Mouse (Mus musculus): ENCODE measurements around the gene Ctns. TPM values are rescaled to one million over a fixed set of nuclear protein-coding genes. Genes with fewer than 3 reads are reported as not detected.

Ctns gene
- polyA plus RNA-seq (2017; shearing (Covaris generic)), result 12.4 TPM

GRCm38 (mm10) chr11:73198603-73199229 lies at the start of gene Ctns:
Gene Ctns (minus strand): TSS chr11:73199042.

GRCm38 (mm10) chr11:73233992-73234391 lies 35.1 kb upstream of the Ctns start, which contains the start of gene Trpv1:
Gene Trpv1 (plus strand): TSS chr11:73234292.

GRCm38 (mm10) chr11:73199230-73199712 lies 429 bp upstream of the Ctns start, which contains the start of gene Shpk:
Gene Shpk (plus strand): TSS chr11:73199460.

GRCm38 (mm10) chr11:73176608-73177508 lies 22.0 kb downstream of the Ctns start, which contains the start of the genes Emc6 and Tax1bp3:
Gene Emc6 (minus strand): TSS chr11:73177037.
Gene Tax1bp3 (plus strand): TSS chr11:73177083.

GRCm38 (mm10) chr11:73159957-73160810 lies 38.7 kb downstream of the Ctns start, which contains the start of gene P2rx5:
Gene P2rx5 (plus strand): TSS chr11:73160421.

DNA sequence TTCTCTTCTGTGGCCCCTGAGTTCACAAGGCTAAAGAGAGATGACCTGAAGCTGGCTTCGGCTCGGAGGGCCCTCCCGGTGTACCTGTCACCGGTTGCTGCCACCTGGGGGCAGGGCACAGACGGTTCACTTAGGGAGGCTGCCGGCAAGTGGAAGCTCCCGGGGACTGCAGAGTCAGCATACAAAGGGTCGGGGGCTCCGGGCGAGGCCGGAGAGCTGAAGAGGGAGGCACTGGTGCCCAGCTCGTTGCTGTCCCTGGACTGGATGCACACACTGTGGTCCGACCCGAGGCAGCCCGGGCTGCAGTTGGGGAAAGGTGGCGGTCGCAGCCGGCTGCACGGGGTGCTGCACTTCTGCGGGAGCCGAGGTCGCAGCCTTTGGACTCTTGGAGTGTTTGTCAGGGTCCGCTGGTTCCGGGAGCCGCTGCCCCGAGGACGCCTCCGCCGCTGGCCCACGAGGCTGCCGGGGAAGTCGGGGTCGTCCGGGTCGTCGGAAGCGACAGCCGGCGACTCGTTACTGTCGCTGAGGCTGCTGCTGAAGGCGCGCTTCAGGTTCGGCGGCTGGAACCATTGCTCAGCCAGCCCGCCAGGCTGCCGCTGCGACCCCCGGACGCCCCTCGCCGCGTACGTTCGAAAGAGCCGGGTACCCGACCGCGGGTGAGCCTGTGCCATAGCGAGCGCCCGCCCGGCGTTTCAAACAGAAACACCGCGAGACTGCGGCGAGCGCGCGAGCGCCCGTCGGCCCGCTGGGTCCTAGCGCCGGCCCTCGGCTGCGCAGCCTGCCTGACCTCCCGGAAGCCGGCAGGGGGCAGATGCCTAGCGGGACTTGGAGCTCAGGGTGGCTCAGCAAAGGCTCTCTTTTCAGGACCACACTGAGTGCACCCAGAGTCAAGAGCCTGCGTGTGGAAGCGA lies 61.0 kb downstream of the Ctns start, which contains the start of gene Haspin:
TSS of gene Haspin (minus strand) at position 704 of the 911 bp plus-strand sequence.

Other genes with a start within 250 kb of the Ctns start
- gene Atp2a3, start 237.9 kb downstream of the Ctns start, polyA plus RNA-seq (2017; shearing (Covaris generic)), result 288 TPM
- not detected for gene P2rx1, start 199.9 kb downstream of the Ctns start, polyA plus RNA-seq (2017; shearing (Covaris generic))
- gene Camkk1, start 180.0 kb downstream of the Ctns start, polyA plus RNA-seq (2017; shearing (Covaris generic)), result 13.2 TPM
- 16.7 TPM for gene Ncbp3, start 151.3 kb downstream of the Ctns start, polyA plus RNA-seq (2017; shearing (Covaris generic))
- 49.3 TPM for gene Itgae, start 108.5 kb downstream of the Ctns start, polyA plus RNA-seq (2017; shearing (Covaris generic))
- 11.2 TPM for gene Haspin, start 60.7 kb downstream of the Ctns start, polyA plus RNA-seq (2017; shearing (Covaris generic))
- 0.17 TPM for gene P2rx5, start 38.6 kb downstream of the Ctns start, polyA plus RNA-seq (2017; shearing (Covaris generic))
- gene Emc6, start 22.0 kb downstream of the Ctns start, polyA plus RNA-seq (2017; shearing (Covaris generic)), result 79.2 TPM
- gene Tax1bp3, start 22.0 kb downstream of the Ctns start, polyA plus RNA-seq (2017; shearing (Covaris generic)), result 28.7 TPM
- gene Shpk, start 418 bp upstream of the Ctns start, polyA plus RNA-seq (2017; shearing (Covaris generic)), result 9.5 TPM
- gene Trpv1, start 35.2 kb upstream of the Ctns start, polyA plus RNA-seq (2017; shearing (Covaris generic)), result not detected
- gene Trpv3, start 68.3 kb upstream of the Ctns start, polyA plus RNA-seq (2017; shearing (Covaris generic)), result not detected
- 0.10 TPM for gene Aspa, start 130.6 kb upstream of the Ctns start, polyA plus RNA-seq (2017; shearing (Covaris generic))
- gene Gm49340, start 130.7 kb upstream of the Ctns start, polyA plus RNA-seq (2017; shearing (Covaris generic)), result not detected
- not detected for gene Spata22, start 130.7 kb upstream of the Ctns start, polyA plus RNA-seq (2017; shearing (Covaris generic))
- not detected for gene Olfr20, start 151.7 kb upstream of the Ctns start, polyA plus RNA-seq (2017; shearing (Covaris generic))
- not detected for gene Olfr376, start 172.2 kb upstream of the Ctns start, polyA plus RNA-seq (2017; shearing (Covaris generic))
- not detected for gene Olfr1, start 200.6 kb upstream of the Ctns start, polyA plus RNA-seq (2017; shearing (Covaris generic))
- not detected for gene Olfr378, start 229.4 kb upstream of the Ctns start, polyA plus RNA-seq (2017; shearing (Covaris generic))

Measured in CD4-positive, CD25-positive, alpha-beta regulatory T cell (primary cell).